Mouse (Mus musculus) forebrain, embryonic 14.5 days (tissue): ENCODE measurements around the gene Fam57a. TPM values are rescaled to one million over a fixed set of nuclear protein-coding genes. Genes with fewer than 3 reads are reported as not detected.
A peak's percentile ranks its signal among the peaks of the same experiment; 100 is the strongest.

Experiments
- ATAC-seq: fragments of 200-750 bp; cut with Nextera tagmentation; 2 replicates; pipeline ENCODE4 v1.8.0; 2017; ENCODE audit warnings: mild to moderate bottlenecking, moderate library complexity
- DNase-seq: peaks from one replicate; pipeline ENCODE4 v3.0.0-alpha.2; 2015; ENCODE audit warnings: low spot score
- H3K27ac ChIP-seq: fragments of 300-500 bp; sonication (generic); 2 replicates; pipeline ENCODE4 v1.5.1; 2014; ENCODE audit warnings: low read depth, mild to moderate bottlenecking, control low read depth, low read length, moderate library complexity
- H3K27me3 ChIP-seq: fragments of 300-500 bp; sonication (generic); replicated peaks from 2 replicates; pipeline ENCODE4 v1.6.1; 2014; ENCODE audit warnings: low read length, control low read depth, mixed read lengths; ENCODE audit not compliant: control insufficient read depth, insufficient read depth
- H3K36me3 ChIP-seq: fragments of 300-500 bp; sonication (generic); 2 replicates; pipeline ENCODE4 v1.6.1; 2014; ENCODE audit warnings: low read length, control low read depth; ENCODE audit not compliant: control insufficient read depth, insufficient read depth
- H3K4me1 ChIP-seq: fragments of 300-500 bp; sonication (generic); 2 replicates; pipeline ENCODE4 v1.6.1; 2014; ENCODE audit warnings: antibody characterized with exemption, low read length, control low read depth; ENCODE audit not compliant: control insufficient read depth, insufficient read depth
- H3K4me2 ChIP-seq: fragments of 300-500 bp; sonication (generic); 2 replicates; pipeline ENCODE4 v1.6.1; 2014; ENCODE audit warnings: mild to moderate bottlenecking, control low read depth, low read length
- H3K4me3 ChIP-seq: fragments of 300-500 bp; sonication (generic); 2 replicates; pipeline ENCODE4 v1.5.1; 2014; ENCODE audit warnings: low read depth, low read length, control low read depth
- H3K9ac ChIP-seq: fragments of 300-500 bp; sonication (generic); 2 replicates; pipeline ENCODE4 v1.6.1; 2014; ENCODE audit warnings: mild to moderate bottlenecking, low read length, control low read depth, moderate library complexity
- H3K9me3 ChIP-seq: fragments of 300-500 bp; sonication (generic); replicated peaks from 2 replicates; pipeline ENCODE4 v1.6.1; 2016; ENCODE audit warnings: low read length, control low read depth, mixed read lengths; ENCODE audit not compliant: control insufficient read depth
- WGBS: fragments of 180-500 bp; shearing (Covaris S2); extraction: QIAGEN DNeasy Blood & Tissue Kit; methylation state at CpG from one replicate; pipeline ENCODE4 v1.1.7; 2014; 5-methylcytosine and 5-hydroxymethylcytosine counted together
- polyA plus RNA-seq: library from polyadenylated mRNA; unstranded; fragments of >200 nt; fragmentation: Nextera tagmentation; extraction: Ambion mirVana; gene quantifications from 2 replicates; pipeline ENCODE4 v1.2.1, GENCODE M21; 2014

Gene Fam57a
- polyA plus RNA-seq, 1 experiment from 2014 or later, result 26.1 TPM

DNA sequence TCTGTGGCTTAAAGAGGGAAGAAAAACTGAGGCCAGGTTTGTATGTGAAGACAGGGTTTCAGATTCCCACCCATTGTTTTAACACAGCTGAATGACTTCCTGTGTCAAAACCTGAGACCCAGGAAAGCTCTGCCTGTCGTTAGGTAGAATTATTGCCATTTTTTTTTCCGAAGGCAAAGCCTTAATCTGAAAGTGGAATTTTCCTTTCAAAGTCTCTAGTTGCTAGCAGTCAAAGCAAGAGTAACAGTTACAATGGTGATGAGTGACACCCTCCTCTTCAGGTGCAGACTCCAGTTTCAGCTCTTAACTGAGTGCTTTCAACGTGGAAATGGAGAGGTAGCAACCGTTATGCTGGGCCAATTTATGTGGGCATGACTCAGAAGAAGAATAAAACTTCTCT is 28.5 kb upstream of the Fam57a start:
- no peak overlapping the region for H3K9ac ChIP-seq
- H3K4me3 ChIP-seq, result no peak overlapping the region
- no peaks in the 10 kb centered on the region for H3K27me3 ChIP-seq
- no peaks in the 10 kb centered on the region for H3K9me3 ChIP-seq
- WGBS, result 64% methylated on average over 4 of the region's 4 CpGs
- H3K27ac ChIP-seq, result no peak overlapping the region
- ATAC-seq (no peak), DNase-seq (no peak)
- peaks cover 10% of the 10 kb centered on the region; the same call in 1 of the 2 replicates for H3K36me3 ChIP-seq
- H3K4me1 ChIP-seq, result peaks cover 6% of the 10 kb centered on the region
- H3K4me2 ChIP-seq, result no peak overlapping the region

DNA sequence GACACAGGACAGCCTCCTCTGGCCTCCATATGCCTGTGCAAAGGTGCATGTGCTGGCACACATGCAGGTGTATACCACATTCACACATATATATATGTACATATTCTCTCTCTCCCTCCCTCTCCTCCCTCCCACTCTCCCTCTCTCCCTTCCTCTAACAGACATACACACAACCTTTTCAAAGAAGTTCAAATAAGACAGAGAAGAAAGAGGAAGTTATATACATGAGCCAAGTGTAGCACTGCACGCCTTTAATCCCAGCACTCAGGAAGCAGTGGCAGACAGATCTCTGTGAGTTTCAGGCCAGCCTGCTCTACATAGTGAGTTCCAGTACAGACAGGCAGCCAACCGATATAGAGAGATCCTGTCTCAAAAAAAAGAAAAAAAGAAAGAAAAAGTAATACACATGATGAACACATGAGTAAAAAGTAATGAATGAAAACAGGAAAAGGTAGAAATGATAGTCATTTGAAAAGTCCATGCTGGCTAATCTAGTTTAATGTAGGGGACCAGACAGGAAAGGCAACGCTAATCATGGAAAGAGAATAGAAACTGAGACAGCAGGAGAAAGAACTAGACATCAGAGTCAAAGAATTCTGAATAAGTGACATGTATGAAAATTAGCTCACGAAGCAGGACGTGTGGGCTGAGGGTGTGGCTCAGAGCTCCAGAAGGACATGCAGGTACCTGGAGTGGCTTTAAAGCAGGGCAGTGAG is 26.1 kb upstream of the Fam57a start:
- H3K4me3 ChIP-seq, result no peak overlapping the region
- peaks cover 6% of the 10 kb centered on the region for H3K4me1 ChIP-seq
- no peaks in the 10 kb centered on the region for H3K9me3 ChIP-seq
- no peak overlapping the region for H3K4me2 ChIP-seq
- H3K27ac ChIP-seq, result no peak overlapping the region
- WGBS, result 94% methylated on average over 5 of the region's 5 CpGs
- no peak overlapping the region for H3K9ac ChIP-seq
- DNase-seq (no peak), ATAC-seq (no peak)
- H3K27me3 ChIP-seq, result no peaks in the 10 kb centered on the region
- H3K36me3 ChIP-seq, result peaks cover 17% of the 10 kb centered on the region; the same call in 1 of the 2 replicates

GRCm38 (mm10) chr11:76154200-76154599 is 25.3 kb upstream of the Fam57a start:
- no peak for ATAC-seq
- H3K27me3 ChIP-seq, result no peaks in the 10 kb centered on the region
- H3K9me3 ChIP-seq, result no peaks in the 10 kb centered on the region
- no peak overlapping the region for H3K4me2 ChIP-seq
- no peak for DNase-seq
- H3K4me1 ChIP-seq, result peaks cover 3% of the 10 kb centered on the region
- no peak overlapping the region for H3K27ac ChIP-seq
- WGBS, result 94% methylated on average over 2 of the region's 2 CpGs
- no peak overlapping the region for H3K9ac ChIP-seq
- H3K36me3 ChIP-seq, result peaks cover 22% of the 10 kb centered on the region; the same call in 1 of the 2 replicates
- H3K4me3 ChIP-seq, result no peak overlapping the region

DNA sequence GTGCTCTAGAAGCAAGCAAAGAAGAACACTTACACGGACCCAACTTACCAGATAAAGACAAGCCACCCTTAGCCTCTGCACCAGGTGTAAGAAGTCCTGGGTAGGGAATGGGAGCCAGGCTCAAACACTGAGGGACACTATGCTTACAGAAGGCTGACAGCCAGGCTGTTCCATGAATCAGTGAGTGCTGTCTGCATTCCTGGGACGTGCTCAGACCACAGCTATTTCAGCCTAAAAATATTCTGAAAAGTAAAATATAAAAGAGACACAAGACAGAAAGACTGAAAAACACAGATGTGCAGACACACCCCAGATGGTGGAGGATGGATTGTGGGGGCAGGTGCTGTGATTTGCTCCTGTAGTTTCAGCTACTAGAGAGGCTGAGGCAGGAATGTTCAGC is 24.6 kb upstream of the Fam57a start:
- ATAC-seq (no peak), DNase-seq (no peak)
- Histone ChIP-seq H3K4me1 (no peaks in the 10 kb centered on the region), H3K9ac (no peak overlapping the region), H3K4me2 (no peak overlapping the region), H3K36me3 (peaks cover 25% of the 10 kb centered on the region; the same call in 1 of the 2 replicates), H3K9me3 (no peaks in the 10 kb centered on the region), H3K27me3 (no peaks in the 10 kb centered on the region), H3K27ac (no peak overlapping the region), H3K4me3 (no peak overlapping the region)
- 90% methylated on average over 2 of the region's 2 CpGs for WGBS

DNA sequence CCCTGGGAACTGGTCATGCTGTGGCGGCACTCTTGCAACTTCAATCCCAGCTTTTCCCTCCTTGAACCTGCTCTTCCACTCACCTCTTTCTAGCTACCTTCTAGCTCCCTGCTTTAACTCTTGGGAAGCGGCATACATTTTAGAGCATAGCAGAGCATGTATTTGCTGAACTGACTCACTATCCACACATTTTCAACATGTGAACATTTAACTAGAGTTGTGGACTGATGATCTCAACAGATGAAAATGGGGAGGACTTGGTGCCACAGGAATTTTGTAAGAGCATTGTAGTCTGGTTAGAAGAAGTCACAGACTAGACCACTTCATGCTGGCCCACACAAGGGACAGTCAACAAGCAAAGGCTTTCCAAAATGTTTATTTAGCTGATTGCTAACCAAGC is 21.1 kb upstream of the Fam57a start:
- no peaks in the 10 kb centered on the region for H3K27me3 ChIP-seq
- no peaks in the 10 kb centered on the region for H3K9me3 ChIP-seq
- 88% methylated on average over 2 of the region's 2 CpGs for WGBS
- no peak for DNase-seq
- H3K27ac ChIP-seq, result no peak overlapping the region
- H3K4me2 ChIP-seq, result no peak overlapping the region
- no peak overlapping the region for H3K4me3 ChIP-seq
- no peak for ATAC-seq
- H3K9ac ChIP-seq, result no peak overlapping the region
- H3K4me1 ChIP-seq, result no peaks in the 10 kb centered on the region
- peaks cover 53% of the 10 kb centered on the region for H3K36me3 ChIP-seq

- WGBS, result 67% methylated on average over 6 of the region's 6 CpGs
- ATAC-seq (no peak), DNase-seq (no peak)
- H3K27me3 ChIP-seq, result no peaks in the 10 kb centered on the region
- peaks cover 50% of the 10 kb centered on the region for H3K36me3 ChIP-seq
- no peak overlapping the region for H3K9ac ChIP-seq
- no peak overlapping the region for H3K27ac ChIP-seq
- no peaks in the 10 kb centered on the region for H3K9me3 ChIP-seq
- no peak overlapping the region for H3K4me2 ChIP-seq
- H3K4me3 ChIP-seq, result no peak overlapping the region
- no peaks in the 10 kb centered on the region for H3K4me1 ChIP-seq
Observed at GRCm38 (mm10) chr11:76160251-76160650, 19.2 kb upstream of the Fam57a start.

DNA sequence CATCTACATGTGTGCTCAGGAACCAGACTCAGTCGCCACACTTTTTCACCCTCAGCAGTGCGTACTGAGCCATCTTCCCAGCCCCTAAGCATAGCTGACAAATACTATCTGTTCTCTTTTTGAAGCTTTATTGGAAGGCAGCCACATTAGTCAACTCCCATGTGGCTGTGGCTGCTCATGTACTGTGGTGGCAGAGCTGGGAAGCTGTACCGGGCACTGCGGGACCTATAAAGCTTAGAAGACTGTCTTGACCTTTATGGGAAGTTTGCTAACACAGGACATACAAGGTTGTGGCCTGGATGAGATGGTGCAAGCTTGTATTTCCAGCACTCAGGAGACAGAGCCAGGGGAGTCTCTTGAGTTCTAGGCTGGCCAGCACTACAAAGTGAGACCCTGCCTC is 12.8 kb upstream of the Fam57a start:
- no peaks in the 10 kb centered on the region for H3K4me1 ChIP-seq
- 94% methylated on average over 4 of the region's 4 CpGs for WGBS
- H3K27ac ChIP-seq, result no peak overlapping the region
- DNase-seq (no peak), ATAC-seq (no peak)
- no peak overlapping the region for H3K9ac ChIP-seq
- H3K4me3 ChIP-seq, result no peak overlapping the region
- no peaks in the 10 kb centered on the region for H3K27me3 ChIP-seq
- no peaks in the 10 kb centered on the region for H3K9me3 ChIP-seq
- H3K4me2 ChIP-seq, result no peak overlapping the region
- peaks cover 22% of the 10 kb centered on the region for H3K36me3 ChIP-seq

DNA sequence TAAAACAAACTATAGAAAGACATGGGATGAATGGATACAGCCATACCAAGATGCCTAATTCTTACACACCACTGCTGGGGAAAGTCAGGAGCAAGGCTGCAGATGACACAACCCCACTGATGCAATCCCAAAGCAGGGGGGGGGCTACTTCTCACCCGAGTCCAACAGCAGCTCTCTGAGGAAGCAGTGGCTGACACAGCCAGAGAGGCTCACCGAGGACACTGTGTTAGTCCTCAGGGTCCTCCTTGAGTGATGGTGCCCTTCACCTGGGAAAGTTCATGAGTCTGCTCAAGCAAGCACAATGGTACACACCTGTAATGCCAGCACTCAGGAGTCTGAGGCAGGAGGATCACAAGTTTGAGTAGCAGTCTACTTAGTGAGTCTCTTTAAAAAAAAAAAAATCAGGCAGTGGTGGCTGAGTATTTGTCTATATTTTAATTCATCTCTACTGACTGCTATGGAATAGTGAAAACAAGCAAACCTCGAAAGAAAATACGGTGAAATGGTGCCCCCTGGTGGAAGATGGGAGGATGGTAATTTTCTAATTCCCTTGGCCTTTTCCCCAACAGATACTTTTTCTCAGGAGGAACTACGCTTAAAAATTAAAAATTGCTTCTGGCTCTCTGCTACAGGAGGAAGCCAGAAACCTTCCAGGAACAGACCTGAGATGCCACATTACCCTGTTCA is 12.2 kb upstream of the Fam57a start:
- no peak for ATAC-seq
- peak; percentile 80 for DNase-seq
- Histone ChIP-seq H3K4me2 (no peak overlapping the region), H3K36me3 (peaks cover 25% of the 10 kb centered on the region), H3K27me3 (no peaks in the 10 kb centered on the region), H3K4me3 (no peak overlapping the region), H3K9me3 (no peaks in the 10 kb centered on the region), H3K27ac (no peak overlapping the region), H3K4me1 (no peaks in the 10 kb centered on the region), H3K9ac (no peak overlapping the region)
- 33% methylated on average over 5 of the region's 5 CpGs for WGBS

DNA sequence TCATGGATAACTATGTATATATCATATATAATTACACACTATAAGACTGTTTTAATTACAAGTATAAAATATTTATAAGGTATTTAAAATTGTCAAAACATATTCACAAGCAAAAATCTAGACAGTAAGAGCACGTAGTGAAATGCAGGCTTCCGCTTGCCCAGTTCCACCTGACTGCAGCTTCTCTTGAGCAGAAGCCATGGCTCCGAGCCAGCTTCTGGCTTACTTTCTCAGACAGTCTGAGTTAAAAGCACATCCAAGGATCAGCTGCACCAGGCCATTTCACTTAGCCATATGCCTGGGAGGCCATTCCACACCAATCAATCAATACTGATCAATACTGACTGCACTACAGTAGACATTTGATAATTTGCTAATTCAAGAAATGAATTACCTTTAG is 10.5 kb upstream of the Fam57a start:
- Histone ChIP-seq H3K9ac (no peak overlapping the region), H3K36me3 (peaks cover 24% of the 10 kb centered on the region), H3K4me2 (no peak overlapping the region), H3K9me3 (no peaks in the 10 kb centered on the region), H3K4me3 (no peak overlapping the region), H3K4me1 (no peaks in the 10 kb centered on the region), H3K27me3 (no peaks in the 10 kb centered on the region), H3K27ac (no peak overlapping the region)
- ATAC-seq, result no peak
- 70% methylated on average over 3 of the region's 3 CpGs for WGBS
- peak; percentile 57 for DNase-seq
